Mouse (Mus musculus) myocyte (in vitro differentiated cells): ENCODE measurements around the gene Scml4.

Experiments
- CEBPB ChIP-seq: IDR thresholded peaks from 2 replicates; pipeline ENCODE4 v1.6.1; 2011; ENCODE audit warnings: mild to moderate bottlenecking, moderate library complexity; ENCODE audit not compliant: poor library complexity, insufficient read depth, severe bottlenecking
- E2F4 ChIP-seq: IDR thresholded peaks from one replicate; pipeline ENCODE4 v1.6.1; 2011; ENCODE audit warnings: mild to moderate bottlenecking, control low read depth, moderate library complexity; ENCODE audit not compliant: insufficient read depth
- POLR2A ChIP-seq: IDR thresholded peaks from one replicate; pipeline ENCODE4 v1.6.1; 2011; ENCODE audit warnings: low read depth, mild to moderate bottlenecking, control low read depth, moderate library complexity; ENCODE audit not compliant: insufficient read length
- TCF12 ChIP-seq: IDR thresholded peaks from one replicate; pipeline ENCODE4 v1.6.1; 2011; ENCODE audit warnings: mild to moderate bottlenecking, control low read depth; ENCODE audit not compliant: poor library complexity, insufficient read depth, severe bottlenecking
- USF1 ChIP-seq: IDR thresholded peaks from one replicate; pipeline ENCODE4 v1.6.1; 2011; ENCODE audit warnings: low read depth, mild to moderate bottlenecking, control low read depth, moderate library complexity

GRCm38 (mm10) chr10:43001433-43001832 lies 141.3 kb downstream of the Scml4 start:
- TF ChIP-seq POLR2A (no peak), TCF12 (no peak), USF1 (no peak), E2F4 (no peak), CEBPB (no peak)
